Mouse (Mus musculus) forebrain, embryonic 13.5 days (tissue): ENCODE results near the gene Cyp27a1. TPM values are rescaled to one million over a fixed set of nuclear protein-coding genes. Genes with fewer than 3 reads are reported as not detected.

ENCODE experiments used
- ATAC-seq: fragments of 200-750 bp; cut with Nextera tagmentation; 2 replicates; pipeline ENCODE4 v1.8.0; 2017
- H3K27ac ChIP-seq: fragments of 300-500 bp; sonication (generic); 2 replicates; pipeline ENCODE4 v1.5.1; 2015; ENCODE audit warnings: inconsistent platforms, mild to moderate bottlenecking, moderate library complexity
- H3K27me3 ChIP-seq: fragments of 300-500 bp; sonication (generic); 2 replicates; pipeline ENCODE4 v1.6.1; 2015; ENCODE audit warnings: mild to moderate bottlenecking, inconsistent platforms
- H3K36me3 ChIP-seq: fragments of 300-500 bp; sonication (generic); 2 replicates; pipeline ENCODE4 v1.6.1; 2015; ENCODE audit warnings: mild to moderate bottlenecking, inconsistent platforms; ENCODE audit not compliant: poor library complexity, severe bottlenecking
- H3K4me1 ChIP-seq: fragments of 300-500 bp; sonication (generic); 2 replicates; pipeline ENCODE4 v1.6.1; 2015; ENCODE audit warnings: inconsistent platforms
- H3K4me2 ChIP-seq: fragments of 300-500 bp; sonication (generic); 2 replicates; pipeline ENCODE4 v1.6.1; 2015; ENCODE audit warnings: inconsistent platforms, mild to moderate bottlenecking, moderate library complexity
- H3K4me3 ChIP-seq: fragments of 300-500 bp; sonication (generic); 2 replicates; pipeline ENCODE4 v1.5.1; 2015; ENCODE audit warnings: mild to moderate bottlenecking, inconsistent platforms
- H3K9ac ChIP-seq: fragments of 300-500 bp; sonication (generic); 2 replicates; pipeline ENCODE4 v1.6.1; 2015; ENCODE audit warnings: mild to moderate bottlenecking, inconsistent platforms
- H3K9me3 ChIP-seq: fragments of 300-500 bp; sonication (generic); replicated peaks from 2 replicates; pipeline ENCODE4 v1.6.1; 2016; ENCODE audit warnings: inconsistent platforms
- WGBS: fragments of 180-500 bp; shearing (Covaris S2); methylation state at CpG from one replicate; pipeline ENCODE4 v1.1.7; 2015; 5-methylcytosine and 5-hydroxymethylcytosine counted together
- polyA plus RNA-seq: library from polyadenylated mRNA; unstranded; fragments of >200 nt; fragmentation: Nextera tagmentation; extraction: Ambion mirVana; gene quantifications from 2 replicates; pipeline ENCODE4 v1.2.1, GENCODE M21; 2015

The Cyp27a1 gene
- polyA plus RNA-seq, 1 experiment from 2014 or later = 0.81 TPM

DNA sequence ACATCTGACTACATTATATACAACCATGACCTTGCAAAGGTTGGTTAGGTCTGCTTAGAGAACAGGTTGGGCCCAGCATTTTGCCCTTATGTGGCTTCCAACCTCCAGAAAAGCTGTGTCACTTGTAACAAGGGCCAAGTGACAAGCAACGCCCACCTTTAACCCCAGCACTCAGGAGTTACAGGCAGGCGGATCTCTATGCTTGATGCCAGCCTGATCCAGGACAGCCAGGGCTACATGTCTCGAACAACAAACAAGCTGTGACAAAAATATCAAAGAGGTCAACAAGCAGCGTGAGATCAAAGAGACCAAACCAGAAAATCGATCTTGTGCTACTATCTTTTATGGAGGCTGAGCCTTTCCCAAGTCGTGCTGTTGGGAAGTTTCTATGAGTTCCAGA lies 8.3 kb downstream of the Cyp27a1 start:
- Histone ChIP-seq H3K27me3 (no peaks in the 10 kb centered on the region), H3K4me2 (no peak overlapping the region), H3K27ac (no peak overlapping the region), H3K4me3 (no peak overlapping the region), H3K9ac (no peak overlapping the region), H3K9me3 (no peaks in the 10 kb centered on the region), H3K36me3 (no peaks in the 10 kb centered on the region), H3K4me1 (no peaks in the 10 kb centered on the region)
- WGBS = 77% methylated on average over 6 of the region's 6 CpGs
- ATAC-seq = no peak

DNA sequence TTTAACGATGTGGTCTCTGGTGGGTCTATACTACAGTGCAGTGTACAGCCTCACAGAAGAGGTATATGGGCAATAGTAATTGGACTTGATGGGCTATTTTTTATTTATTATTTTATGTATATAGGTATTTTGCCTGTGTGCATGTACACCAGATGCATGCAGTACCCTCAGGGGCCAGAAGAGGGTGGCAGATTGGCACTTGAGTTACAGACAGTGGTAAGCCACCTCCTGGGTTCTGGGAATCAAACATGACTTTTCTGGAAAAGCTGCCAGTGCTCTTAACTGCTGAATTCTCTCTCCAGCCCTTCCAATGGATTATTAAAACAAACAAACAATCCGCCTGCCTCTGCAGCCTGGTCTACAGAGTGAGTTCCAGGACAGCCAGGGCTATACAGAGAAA lies 10.4 kb downstream of the Cyp27a1 start:
- H3K4me3 ChIP-seq = no peak overlapping the region
- H3K27ac ChIP-seq = no peak overlapping the region
- H3K4me1 ChIP-seq = no peaks in the 10 kb centered on the region
- H3K4me2 ChIP-seq = no peak overlapping the region
- no peaks in the 10 kb centered on the region for H3K36me3 ChIP-seq
- ATAC-seq = no peak
- H3K9ac ChIP-seq = no peak overlapping the region
- WGBS = 77% methylated on average over 2 of the region's 2 CpGs
- H3K9me3 ChIP-seq = no peaks in the 10 kb centered on the region
- H3K27me3 ChIP-seq = no peaks in the 10 kb centered on the region

DNA sequence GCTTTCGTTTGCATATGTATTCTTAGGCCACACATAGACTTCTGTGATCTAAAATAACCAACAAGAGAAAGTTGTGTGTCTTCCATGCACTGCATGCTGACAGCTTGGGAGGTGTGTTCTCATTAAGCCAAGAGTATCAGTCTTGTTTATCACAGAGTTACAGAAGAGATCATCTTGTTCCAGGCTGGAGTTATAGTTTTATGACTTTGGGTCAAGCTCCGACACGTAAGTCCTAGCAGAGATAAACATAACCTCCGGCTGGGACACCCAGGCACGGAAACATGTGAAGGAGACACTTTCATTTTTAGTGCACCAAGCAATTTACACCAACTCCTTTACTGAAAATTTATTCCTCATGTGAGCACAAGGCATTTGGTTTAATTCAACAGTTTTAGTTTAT lies 12.7 kb downstream of the Cyp27a1 start:
- no peak for ATAC-seq
- no peak overlapping the region for H3K4me3 ChIP-seq
- H3K27me3 ChIP-seq = no peaks in the 10 kb centered on the region

DNA sequence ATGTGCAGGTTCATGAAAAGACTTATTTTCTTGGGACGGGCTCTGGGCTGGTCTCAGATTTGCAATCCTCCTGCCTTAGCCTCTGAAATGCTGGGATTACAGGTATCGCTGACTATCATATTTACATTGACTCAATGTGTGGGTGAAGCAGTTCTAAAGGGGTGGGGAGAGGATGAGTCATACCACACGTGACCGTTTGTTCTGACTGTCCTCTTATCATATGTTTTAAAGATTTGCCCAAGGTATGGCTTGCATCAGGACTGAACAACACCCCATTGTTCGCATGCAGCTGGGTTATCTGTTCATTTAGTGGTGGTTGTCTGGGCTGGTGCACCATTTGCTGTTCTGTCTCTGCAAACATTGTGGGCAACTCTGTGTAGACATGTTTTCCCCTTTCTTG lies 13.3 kb downstream of the Cyp27a1 start:
- no peak overlapping the region for H3K4me3 ChIP-seq
- H3K9me3 ChIP-seq = no peaks in the 10 kb centered on the region
- H3K36me3 ChIP-seq = no peaks in the 10 kb centered on the region
- 87% methylated on average over 5 of the region's 5 CpGs for whole genome bisulfite sequencing
- no peak for ATAC-seq
- H3K4me1 ChIP-seq = no peaks in the 10 kb centered on the region
- H3K4me2 ChIP-seq = no peak overlapping the region
- H3K27me3 ChIP-seq = no peaks in the 10 kb centered on the region
- H3K9ac ChIP-seq = no peak overlapping the region
- no peak overlapping the region for H3K27ac ChIP-seq

More for the DNA sequence above, 12.7 kb downstream of the Cyp27a1 start:
- Histone ChIP-seq H3K27ac (no peak overlapping the region), H3K9me3 (no peaks in the 10 kb centered on the region), H3K36me3 (no peaks in the 10 kb centered on the region), H3K4me1 (no peaks in the 10 kb centered on the region), H3K4me2 (no peak overlapping the region), H3K9ac (no peak overlapping the region)
- WGBS = 86% methylated on average over 5 of the region's 5 CpGs

DNA sequence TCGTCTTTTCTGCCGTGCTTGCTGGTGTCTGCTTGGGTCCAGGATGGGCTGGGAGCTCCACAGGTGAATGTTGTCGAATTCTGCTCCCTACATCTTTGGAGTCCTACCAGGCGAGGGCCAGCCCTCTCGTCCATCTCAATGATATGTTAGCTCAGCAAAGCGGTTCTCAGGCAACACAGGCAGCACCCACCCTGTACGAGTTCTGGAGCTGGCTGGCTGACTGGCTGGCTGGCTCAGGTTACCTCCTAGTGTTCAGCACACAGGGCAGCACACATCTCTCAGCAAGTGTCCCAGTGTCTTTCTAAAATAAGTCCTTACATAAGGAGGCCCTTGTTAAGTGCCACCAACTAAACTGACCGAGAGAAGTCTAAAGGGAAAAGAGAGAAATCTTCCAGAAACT lies 15.1 kb downstream of the Cyp27a1 start:
- Histone ChIP-seq H3K9ac (no peak overlapping the region), H3K4me1 (no peaks in the 10 kb centered on the region), H3K27me3 (no peaks in the 10 kb centered on the region), H3K9me3 (no peaks in the 10 kb centered on the region), H3K36me3 (no peaks in the 10 kb centered on the region), H3K4me3 (no peak overlapping the region), H3K27ac (no peak overlapping the region), H3K4me2 (no peak overlapping the region)
- ATAC-seq = no peak
- 86% methylated on average over 8 of the region's 8 CpGs for WGBS

DNA sequence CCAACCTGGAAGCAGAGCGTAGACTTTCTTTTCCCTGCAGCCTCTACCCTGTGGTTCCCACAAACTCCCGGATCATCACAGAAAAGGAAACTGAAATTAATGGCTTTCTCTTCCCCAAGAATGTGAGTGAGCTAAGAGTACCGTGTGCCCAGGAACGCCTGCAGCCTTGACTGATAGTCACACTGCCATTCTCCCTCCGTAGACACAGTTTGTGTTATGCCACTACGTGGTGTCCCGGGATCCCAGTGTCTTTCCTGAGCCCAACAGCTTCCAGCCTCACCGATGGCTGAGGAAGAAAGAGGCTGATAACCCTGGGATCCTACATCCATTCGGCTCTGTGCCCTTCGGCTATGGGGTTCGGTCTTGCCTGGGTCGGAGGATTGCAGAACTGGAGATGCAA lies 23.6 kb downstream of the Cyp27a1 start:
- Histone ChIP-seq H3K27me3 (no peaks in the 10 kb centered on the region), H3K9me3 (no peaks in the 10 kb centered on the region), H3K4me1 (no peaks in the 10 kb centered on the region), H3K36me3 (no peaks in the 10 kb centered on the region), H3K4me2 (no peak overlapping the region), H3K27ac (no peak overlapping the region), H3K9ac (no peak overlapping the region), H3K4me3 (no peak overlapping the region)
- 93% methylated on average over 12 of the region's 12 CpGs for WGBS
- ATAC-seq = no peak

DNA sequence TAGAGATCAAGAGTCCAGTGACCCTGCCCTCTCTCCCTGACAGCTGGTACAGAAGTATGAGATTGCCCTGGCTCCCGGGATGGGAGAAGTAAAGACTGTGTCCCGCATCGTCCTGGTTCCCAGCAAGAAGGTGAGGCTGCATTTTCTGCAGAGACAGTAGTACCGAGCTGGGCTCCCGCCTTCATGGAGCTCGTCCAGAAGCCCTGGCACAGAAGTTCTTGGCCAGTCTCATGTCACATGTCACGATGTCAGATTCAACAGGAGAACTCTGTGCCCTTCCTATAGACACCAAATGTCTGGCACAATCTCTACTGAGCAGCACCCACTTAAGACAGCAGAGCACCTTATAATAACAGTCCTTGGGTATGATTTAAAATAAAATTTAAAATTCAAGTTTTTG lies 24.1 kb downstream of the Cyp27a1 start:
- H3K27ac ChIP-seq = no peak overlapping the region
- H3K36me3 ChIP-seq = no peaks in the 10 kb centered on the region
- no peak overlapping the region for H3K4me2 ChIP-seq
- ATAC-seq = no peak
- H3K4me1 ChIP-seq = no peaks in the 10 kb centered on the region
- no peak overlapping the region for H3K4me3 ChIP-seq
- no peaks in the 10 kb centered on the region for H3K27me3 ChIP-seq
- H3K9me3 ChIP-seq = no peaks in the 10 kb centered on the region
- H3K9ac ChIP-seq = no peak overlapping the region
- 81% methylated on average over 7 of the region's 7 CpGs for WGBS

DNA sequence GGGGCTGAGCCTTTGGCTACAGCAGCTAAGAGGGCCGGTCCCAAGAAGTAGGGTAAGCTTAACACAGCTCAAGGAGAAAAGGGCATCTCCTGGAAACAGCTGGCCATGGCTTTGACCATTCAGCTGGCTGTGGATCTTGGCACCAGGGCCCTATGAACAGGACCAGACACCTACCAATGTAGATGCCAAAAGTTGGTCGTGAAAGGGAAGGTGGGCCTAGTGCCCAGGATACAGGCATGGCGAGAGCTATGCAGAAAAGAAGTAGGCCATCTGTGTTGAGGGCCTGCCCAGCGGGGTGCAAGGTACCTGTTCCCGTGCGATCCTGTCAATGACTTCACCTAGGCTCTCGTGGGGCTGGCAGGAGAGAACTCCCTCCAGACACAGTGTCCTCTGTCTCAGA lies 27.5 kb downstream of the Cyp27a1 start:
- no peaks in the 10 kb centered on the region for H3K9me3 ChIP-seq
- H3K36me3 ChIP-seq = no peaks in the 10 kb centered on the region
- no peak overlapping the region for H3K27ac ChIP-seq
- H3K4me1 ChIP-seq = no peaks in the 10 kb centered on the region
- H3K27me3 ChIP-seq = no peaks in the 10 kb centered on the region
- no peak overlapping the region for H3K9ac ChIP-seq
- H3K4me3 ChIP-seq = no peak overlapping the region
- no peak overlapping the region for H3K4me2 ChIP-seq
- no peak for ATAC-seq
- 78% methylated on average over 7 of the region's 7 CpGs for WGBS

DNA sequence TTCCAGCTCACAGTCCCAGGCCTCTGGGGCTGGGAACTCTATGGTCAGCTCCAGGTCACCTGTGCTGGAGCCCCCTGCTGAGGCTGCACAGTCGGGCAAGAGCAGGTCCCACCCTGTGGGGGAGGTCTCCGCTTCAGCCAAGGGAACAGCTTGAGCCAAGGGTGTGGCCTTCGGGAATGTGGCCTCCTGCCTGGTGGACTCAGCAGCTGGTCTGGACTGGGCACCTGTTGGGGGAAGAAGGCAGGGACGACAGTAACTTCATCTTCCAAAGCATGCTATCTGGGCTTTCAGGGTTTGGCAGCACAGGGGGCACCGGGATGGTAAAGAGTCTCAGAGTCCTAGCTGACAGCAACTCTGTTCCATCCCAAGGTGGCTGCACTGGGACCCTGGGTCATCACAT lies 34.0 kb downstream of the Cyp27a1 start:
- H3K4me1 ChIP-seq = peaks cover 5% of the 10 kb centered on the region; the same call in 1 of the 2 replicates
- ATAC-seq = no peak
- no peaks in the 10 kb centered on the region for H3K36me3 ChIP-seq
- WGBS = 75% methylated on average over 5 of the region's 5 CpGs
- H3K9ac ChIP-seq = no peak overlapping the region
- H3K27me3 ChIP-seq = peaks cover 26% of the 10 kb centered on the region
- H3K9me3 ChIP-seq = no peaks in the 10 kb centered on the region
- H3K27ac ChIP-seq = no peak overlapping the region
- H3K4me2 ChIP-seq = no peak overlapping the region
- H3K4me3 ChIP-seq = no peak overlapping the region

DNA sequence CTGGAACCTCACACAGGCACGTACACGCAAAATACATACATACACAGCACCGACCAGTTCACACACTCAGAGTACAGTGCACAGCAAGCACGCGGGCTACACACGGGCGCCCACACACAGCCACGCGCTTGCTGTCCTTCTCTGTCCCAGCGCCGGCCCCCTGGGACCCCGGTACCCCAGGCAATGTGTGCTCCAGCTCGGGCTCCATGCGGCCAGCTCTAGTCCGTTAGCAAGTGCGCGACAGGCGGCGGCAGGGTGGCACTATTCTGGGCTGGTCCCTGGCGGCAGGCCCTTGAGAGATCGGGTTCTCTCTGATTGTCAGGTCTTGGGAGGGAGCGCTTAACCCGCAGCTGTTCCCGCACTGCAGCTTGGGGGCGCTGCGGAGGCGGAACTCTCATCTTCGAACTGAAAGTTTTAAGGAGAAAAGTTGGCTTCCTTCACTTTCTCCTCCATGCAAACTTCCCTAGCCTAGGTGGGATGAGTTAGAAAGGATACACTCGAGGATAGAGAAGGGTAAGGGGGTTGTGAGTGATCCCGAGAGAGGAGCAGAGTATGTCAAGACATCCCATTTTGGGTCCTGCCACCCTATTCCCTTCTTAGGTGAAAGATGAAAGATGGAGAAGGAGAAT lies 35.4 kb downstream of the Cyp27a1 start, which contains the start of gene Prkag3:
TSS of gene Prkag3 (minus strand) at position 579 of the 629 bp plus-strand sequence.
- WGBS = 12% methylated on average over 30 of the region's 30 CpGs
- Histone ChIP-seq H3K9me3 (no peaks in the 10 kb centered on the region), H3K27ac (no peak within 1 kb of the TSS), H3K9ac (0 out of 2 replicates have a peak within 1 kb of the TSS, but pooled peaks have one; percentile 34), H3K4me2 (peak within 1 kb of the TSS; percentile 53), H3K27me3 (peaks cover 26% of the 10 kb centered on the region), H3K4me3 (peak within 1 kb of the TSS; percentile 25), H3K36me3 (no peaks in the 10 kb centered on the region), H3K4me1 (peaks cover 5% of the 10 kb centered on the region; the same call in 1 of the 2 replicates)
- ATAC-seq = no peak

DNA sequence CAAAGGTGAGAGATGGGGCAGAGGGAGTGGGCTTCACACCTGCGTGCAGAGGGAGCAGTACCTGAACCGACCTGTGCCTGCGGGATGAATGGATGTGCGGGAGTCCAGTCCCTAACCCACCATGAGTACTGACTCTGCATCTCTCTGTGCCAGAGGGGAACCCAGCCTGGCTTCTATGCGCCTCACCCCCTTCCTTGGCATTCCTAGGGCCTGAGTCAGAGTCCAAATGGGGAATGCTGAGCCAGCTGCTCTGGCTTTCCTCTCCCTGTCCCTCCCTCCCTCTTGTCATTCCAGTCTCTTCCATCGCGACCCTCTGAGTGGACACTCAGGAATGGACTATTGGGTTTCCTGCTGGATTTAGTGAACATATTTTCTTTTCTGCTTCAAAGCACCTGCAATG lies 35.9 kb downstream of the Cyp27a1 start:
- no peak overlapping the region for H3K9ac ChIP-seq
- no peaks in the 10 kb centered on the region for H3K36me3 ChIP-seq
- H3K4me2 ChIP-seq = no peak overlapping the region
- no peak overlapping the region for H3K4me3 ChIP-seq
- H3K27ac ChIP-seq = no peak overlapping the region
- H3K9me3 ChIP-seq = no peaks in the 10 kb centered on the region
- ATAC-seq = no peak
- H3K4me1 ChIP-seq = peaks cover 5% of the 10 kb centered on the region; the same call in 1 of the 2 replicates
- peaks cover 26% of the 10 kb centered on the region for H3K27me3 ChIP-seq
- 72% methylated on average over 7 of the region's 7 CpGs for WGBS

DNA sequence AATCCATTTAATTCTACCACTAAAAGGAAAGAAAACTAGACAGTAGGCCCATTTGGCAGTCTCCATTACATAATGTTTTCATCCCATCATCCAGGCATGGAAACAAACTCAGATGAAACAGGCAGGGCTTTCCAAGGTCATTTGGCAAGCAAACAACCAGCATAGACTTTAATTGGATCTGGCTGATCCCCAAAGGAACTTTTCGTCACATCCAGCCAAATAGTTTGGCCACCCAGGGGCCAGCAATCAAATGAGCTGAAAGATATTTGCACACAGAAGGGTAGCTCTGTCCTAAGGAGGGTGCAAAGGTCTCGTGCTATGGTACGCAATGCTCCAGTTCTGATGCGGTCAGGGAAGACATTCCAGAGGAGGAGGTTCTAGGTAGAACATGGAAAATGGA lies 37.3 kb downstream of the Cyp27a1 start:
- Histone ChIP-seq H3K4me1 (peaks cover 5% of the 10 kb centered on the region; the same call in 1 of the 2 replicates), H3K9me3 (no peaks in the 10 kb centered on the region), H3K9ac (no peak overlapping the region), H3K27me3 (peaks cover 29% of the 10 kb centered on the region), H3K36me3 (no peaks in the 10 kb centered on the region), H3K4me3 (no peak overlapping the region), H3K27ac (no peak overlapping the region), H3K4me2 (no peak overlapping the region)
- no peak for ATAC-seq
- 72% methylated on average over 4 of the region's 4 CpGs for WGBS

DNA sequence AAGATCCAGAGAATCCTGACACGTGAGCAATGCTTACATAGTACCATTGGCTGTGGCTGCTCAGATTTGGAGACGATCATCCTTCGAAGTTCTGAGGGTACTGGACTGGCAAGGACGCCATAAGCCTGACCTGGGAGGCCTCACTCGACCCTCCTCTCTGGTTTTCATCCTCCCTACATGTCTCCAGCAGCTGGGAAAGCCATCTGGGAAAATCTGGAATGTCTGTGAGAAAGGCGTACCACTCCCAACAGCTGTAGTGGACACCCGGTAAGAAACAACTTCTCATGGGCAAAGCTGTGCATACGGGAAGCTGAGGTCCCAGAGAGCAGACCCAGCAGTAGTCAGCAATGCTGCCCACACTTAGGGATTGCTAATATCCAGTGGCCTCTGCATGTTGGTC lies 38.8 kb downstream of the Cyp27a1 start:
- peaks cover 26% of the 10 kb centered on the region for H3K27me3 ChIP-seq
- no peaks in the 10 kb centered on the region for H3K9me3 ChIP-seq
- no peak overlapping the region for H3K4me2 ChIP-seq
- peaks cover 5% of the 10 kb centered on the region; the same call in 1 of the 2 replicates for H3K4me1 ChIP-seq
- H3K36me3 ChIP-seq = no peaks in the 10 kb centered on the region
- 85% methylated on average over 8 of the region's 8 CpGs for WGBS
- no peak overlapping the region for H3K9ac ChIP-seq
- H3K4me3 ChIP-seq = no peak overlapping the region
- no peak overlapping the region for H3K27ac ChIP-seq
- no peak for ATAC-seq
